Mouse (Mus musculus) limb, embryonic 14.5 days (tissue): ENCODE data around the gene Mypop. TPM values are rescaled to one million over a fixed set of nuclear protein-coding genes. Genes with fewer than 3 reads are reported as not detected.

Source experiments
- ATAC-seq: fragments of 200-750 bp; cut with Nextera tagmentation; 2 replicates; pipeline ENCODE4 v1.8.0; 2017; ENCODE audit warnings: low read depth, moderate number of reproducible peaks, moderate TSS enrichment; ENCODE audit not compliant: low FRiP score
- DNase-seq: peaks from one replicate; pipeline ENCODE4 v3.0.0-alpha.2; 2015; ENCODE audit warnings: low spot score
- H3K27ac ChIP-seq: fragments of 300-500 bp; sonication (generic); replicated peaks from 2 replicates; pipeline ENCODE4 v1.5.1; 2014; ENCODE audit warnings: low read depth, mild to moderate bottlenecking, low read length, moderate library complexity, mixed read lengths
- H3K27me3 ChIP-seq: fragments of 300-500 bp; sonication (generic); 2 replicates; pipeline ENCODE4 v1.6.1; 2014; ENCODE audit warnings: low read length, mixed read lengths; ENCODE audit not compliant: control insufficient read depth, insufficient read depth
- H3K36me3 ChIP-seq: fragments of 300-500 bp; sonication (generic); 2 replicates; pipeline ENCODE4 v1.6.1; 2014; ENCODE audit warnings: mild to moderate bottlenecking, low read length, moderate library complexity, mixed read lengths; ENCODE audit not compliant: control insufficient read depth, insufficient read depth
- H3K4me1 ChIP-seq: fragments of 300-500 bp; sonication (generic); 2 replicates; pipeline ENCODE4 v1.6.1; 2014; ENCODE audit warnings: antibody characterized with exemption, low read length, mixed read lengths; ENCODE audit not compliant: control insufficient read depth, insufficient read depth
- H3K4me2 ChIP-seq: fragments of 300-500 bp; sonication (generic); replicated peaks from 2 replicates; pipeline ENCODE4 v1.6.1; 2014; ENCODE audit warnings: low read depth, mild to moderate bottlenecking, low read length, moderate library complexity; ENCODE audit not compliant: severe bottlenecking
- H3K4me3 ChIP-seq: fragments of 300-500 bp; sonication (generic); replicated peaks from 2 replicates; pipeline ENCODE4 v1.5.1; 2014; ENCODE audit warnings: low read length
- H3K9ac ChIP-seq: fragments of 300-500 bp; sonication (generic); 2 replicates; pipeline ENCODE4 v1.6.1; 2014; ENCODE audit warnings: mild to moderate bottlenecking, low read depth, low read length, moderate library complexity; ENCODE audit not compliant: severe bottlenecking
- H3K9me3 ChIP-seq: fragments of 300-500 bp; sonication (generic); 2 replicates; pipeline ENCODE4 v1.6.1; 2016; ENCODE audit warnings: low read length; ENCODE audit not compliant: control insufficient read depth
- POLR2A ChIP-seq: fragments of 200-500 bp; IDR thresholded peaks from 2 replicates; pipeline ENCODE4 v1.8.0; 2012; ENCODE audit warnings: inconsistent platforms, mild to moderate bottlenecking, moderate library complexity, borderline replicate concordance; ENCODE audit not compliant: insufficient read depth, insufficient read length; ENCODE audit errors: extremely low read depth
- WGBS: fragments of 180-500 bp; shearing (Covaris S2); extraction: QIAGEN DNeasy Blood & Tissue Kit; methylation state at CpG from one replicate; pipeline ENCODE4 v1.1.7; 2014; 5-methylcytosine and 5-hydroxymethylcytosine counted together
- polyA plus RNA-seq, 2 experiments: library from polyadenylated mRNA; depleted of rRNA in 1 of 2; stranded (reverse) in 1 of 2; unstranded in 1 of 2; fragments of >200 nt; fragmentation: Nextera tagmentation in 1 of 2; extraction: Ambion mirVana in 1 of 2; gene quantifications; 2 replicates each; pipeline versions ENCODE4 v1.2.1 to v1.2.3; 2012 to 2014

Mypop gene
- polyA plus RNA-seq, 2 experiments: 5.7 to 13.6 TPM

GRCm38 (mm10) chr7:19001066-19001806 is 10.2 kb downstream of the Mypop start:
- Histone ChIP-seq H3K4me3 (peak overlapping the region; percentile 16; the same call in 1 of the 2 replicates), H3K9ac (peak overlapping the region; percentile 38; the same call in 1 of the 2 replicates), H3K27me3 (no peaks in the 10 kb centered on the region), H3K4me1 (peaks cover 21% of the 10 kb centered on the region), H3K9me3 (no peaks in the 10 kb centered on the region), H3K36me3 (peaks cover 25% of the 10 kb centered on the region), H3K27ac (no peak overlapping the region), H3K4me2 (peak overlapping the region; percentile 37)
- WGBS: 25% methylated on average over 18 of the region's 18 CpGs
- DNase-seq (no peak), ATAC-seq (no peak)
- TF ChIP-seq POLR2A: no peak

- ATAC-seq (no peak), DNase-seq (no peak)
- Histone ChIP-seq H3K27ac (peak overlapping the region; percentile 75; the same call in 1 of the 2 replicates), H3K4me1 (peaks cover 25% of the 10 kb centered on the region), H3K4me2 (no peak overlapping the region; the same call in 1 of the 2 replicates), H3K27me3 (no peaks in the 10 kb centered on the region), H3K36me3 (peaks cover 30% of the 10 kb centered on the region), H3K9me3 (no peaks in the 10 kb centered on the region), H3K4me3 (no peak overlapping the region), H3K9ac (no peak overlapping the region)
- TF ChIP-seq POLR2A: no peak
- WGBS: 57% methylated on average over 3 of the region's 3 CpGs
Measured at GRCm38 (mm10) chr7:19001807-19002085, 10.7 kb downstream of the Mypop start.

- H3K9me3 ChIP-seq: no peaks in the 10 kb centered on the region
- DNase-seq (no peak), ATAC-seq (no peak)
- peaks cover 28% of the 10 kb centered on the region for H3K4me1 ChIP-seq
- H3K36me3 ChIP-seq: peaks cover 33% of the 10 kb centered on the region
- H3K27me3 ChIP-seq: no peaks in the 10 kb centered on the region
- peak overlapping the region; percentile 65 for H3K9ac ChIP-seq
- H3K4me2 ChIP-seq: peak overlapping the region; percentile 62
- 33% methylated on average over 4 of the region's 4 CpGs for WGBS
- TF ChIP-seq POLR2A: no peak
- peak overlapping the region; percentile 75 for H3K27ac ChIP-seq
- H3K4me3 ChIP-seq: peak overlapping the region; percentile 41
Measured at GRCm38 (mm10) chr7:19002115-19002514, 11.1 kb downstream of the Mypop start.

GRCm38 (mm10) chr7:19002848-19003498 is 11.9 kb downstream of the Mypop start:
- DNase-seq (peak; percentile 95), ATAC-seq (peak; percentile 77)
- H3K27me3 ChIP-seq: no peaks in the 10 kb centered on the region
- no peaks in the 10 kb centered on the region for H3K9me3 ChIP-seq
- H3K4me1 ChIP-seq: peaks cover 34% of the 10 kb centered on the region
- TF ChIP-seq POLR2A: no peak
- WGBS: 2% methylated on average over 17 of the region's 17 CpGs
- H3K4me3 ChIP-seq: peak overlapping the region; percentile 41
- H3K4me2 ChIP-seq: peak overlapping the region; percentile 62
- H3K27ac ChIP-seq: peak overlapping the region; percentile 75
- peak overlapping the region; percentile 65 for H3K9ac ChIP-seq
- peaks cover 42% of the 10 kb centered on the region for H3K36me3 ChIP-seq

GRCm38 (mm10) chr7:19003902-19004630 is 13.0 kb downstream of the Mypop start, which contains the start of gene Irf2bp1:
Gene Irf2bp1 (plus strand): TSS chr7:19004044.
- under 1% methylated on average over 62 of the region's 90 CpGs for WGBS
- Histone ChIP-seq H3K9me3 (no peaks in the 10 kb centered on the region), H3K9ac (peak within 1 kb of the TSS; percentile 88), H3K4me2 (peak within 1 kb of the TSS; percentile 97), H3K27me3 (no peaks in the 10 kb centered on the region), H3K27ac (peak within 1 kb of the TSS; percentile 93), H3K36me3 (peaks cover 43% of the 10 kb centered on the region), H3K4me3 (peak within 1 kb of the TSS; percentile 92), H3K4me1 (peaks cover 34% of the 10 kb centered on the region)
- TF ChIP-seq POLR2A: peak; percentile 81; the same call in 1 of the 2 replicates
- DNase-seq (peak; percentile 97), ATAC-seq (peak; percentile 79)
